Mouse (Mus musculus) embryonic facial prominence, embryonic 11.5 days (tissue): ENCODE results near the gene Cntfr. TPM values are rescaled to one million over a fixed set of nuclear protein-coding genes. Genes with fewer than 3 reads are reported as not detected.

ENCODE experiments used
- ATAC-seq: fragments of 200-750 bp; cut with Nextera tagmentation; replicated peaks from 2 replicates; pipeline ENCODE4 v1.8.0; 2017; ENCODE audit warnings: low read depth; ENCODE audit not compliant: insufficient number of reproducible peaks, low FRiP score, low TSS enrichment
- DNase-seq: peaks from one replicate; pipeline ENCODE4 v3.0.0-alpha.2; 2015; ENCODE audit warnings: low spot score
- H3K27ac ChIP-seq: fragments of 300-500 bp; sonication (generic); replicated peaks from 2 replicates; pipeline ENCODE4 v1.5.1; 2014; ENCODE audit warnings: mild to moderate bottlenecking, low read depth, low read length, control low read depth
- H3K27me3 ChIP-seq: fragments of 300-500 bp; sonication (generic); 2 replicates; pipeline ENCODE4 v1.6.1; 2014; ENCODE audit warnings: mild to moderate bottlenecking, low read length, moderate library complexity, mixed read lengths; ENCODE audit not compliant: control insufficient read depth, insufficient read depth
- H3K36me3 ChIP-seq: fragments of 300-500 bp; sonication (generic); replicated peaks from 2 replicates; pipeline ENCODE4 v1.6.1; 2014; ENCODE audit warnings: low read depth, mild to moderate bottlenecking, low read length, moderate library complexity, mixed read lengths; ENCODE audit not compliant: control insufficient read depth, insufficient read depth
- H3K4me1 ChIP-seq: fragments of 300-500 bp; sonication (generic); 2 replicates; pipeline ENCODE4 v1.6.1; 2014; ENCODE audit warnings: low read length, mixed read lengths; ENCODE audit not compliant: control insufficient read depth, insufficient read depth
- H3K4me2 ChIP-seq: fragments of 300-500 bp; sonication (generic); 2 replicates; pipeline ENCODE4 v1.6.1; 2014; ENCODE audit warnings: low read depth, mild to moderate bottlenecking, control low read depth, low read length, moderate library complexity
- H3K4me3 ChIP-seq: fragments of 300-500 bp; sonication (generic); 2 replicates; pipeline ENCODE4 v1.5.1; 2014; ENCODE audit warnings: low read depth, low read length, control low read depth
- H3K9ac ChIP-seq: fragments of 300-500 bp; sonication (generic); replicated peaks from 2 replicates; pipeline ENCODE4 v1.6.1; 2014; ENCODE audit warnings: mild to moderate bottlenecking, control low read depth, low read length
- H3K9me3 ChIP-seq: fragments of 300-500 bp; sonication (generic); replicated peaks from 2 replicates; pipeline ENCODE4 v1.6.1; 2016; ENCODE audit warnings: mild to moderate bottlenecking, low read length, inconsistent platforms, mixed read lengths; ENCODE audit not compliant: control insufficient read depth
- WGBS: fragments of 180-500 bp; shearing (Covaris S2); extraction: QIAGEN DNeasy Blood & Tissue Kit; methylation state at CpG from one replicate; pipeline ENCODE4 v1.1.7; 2014; 5-methylcytosine and 5-hydroxymethylcytosine counted together
- polyA plus RNA-seq: library from polyadenylated mRNA; unstranded; fragments of >200 nt; fragmentation: Nextera tagmentation; extraction: Ambion mirVana; gene quantifications from 2 replicates; pipeline ENCODE4 v1.2.1, GENCODE M21; 2014

Gene Cntfr
- polyA plus RNA-seq, 1 experiment from 2014 or later: 8.8 TPM

DNA sequence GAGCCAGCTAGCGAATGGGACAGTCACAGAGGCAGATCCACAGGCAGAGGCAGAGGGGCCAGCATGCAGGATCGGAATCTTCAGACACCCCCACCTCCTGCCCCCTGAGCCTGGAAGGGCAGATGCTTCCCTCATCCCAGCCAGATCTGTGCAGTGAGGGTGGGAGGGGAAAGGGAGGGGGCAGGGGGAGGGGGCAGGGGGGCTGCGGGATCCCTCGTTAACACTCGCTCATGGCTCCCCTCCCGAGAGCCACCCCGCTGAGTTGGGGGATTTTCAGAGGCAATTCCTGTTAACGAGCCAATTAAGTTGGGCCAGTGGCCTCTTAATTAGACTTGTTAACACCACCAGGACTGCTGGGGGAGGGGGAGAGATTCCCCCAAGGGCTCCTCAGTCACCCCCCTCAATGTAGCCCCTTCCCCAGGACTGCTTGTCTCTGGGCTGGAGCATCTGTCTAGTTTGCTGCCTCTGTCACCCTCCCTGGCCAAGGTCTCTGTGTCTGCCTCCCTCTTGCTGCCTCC is 24.9 kb downstream of the Cntfr start:
- Histone ChIP-seq H3K27me3 (no peaks in the 10 kb centered on the region), H3K27ac (0 out of 2 replicates have a peak overlapping the region, but pooled peaks have one; percentile 47), H3K36me3 (peaks cover 3% of the 10 kb centered on the region; the same call in 1 of the 2 replicates), H3K9ac (peak overlapping the region; percentile 9; the same call in 1 of the 2 replicates), H3K9me3 (no peaks in the 10 kb centered on the region), H3K4me3 (no peak overlapping the region), H3K4me2 (no peak overlapping the region), H3K4me1 (peaks cover 11% of the 10 kb centered on the region)
- DNase-seq (no peak), ATAC-seq (peak; percentile 75)
- 9% methylated on average over 8 of the region's 8 CpGs for WGBS

DNA sequence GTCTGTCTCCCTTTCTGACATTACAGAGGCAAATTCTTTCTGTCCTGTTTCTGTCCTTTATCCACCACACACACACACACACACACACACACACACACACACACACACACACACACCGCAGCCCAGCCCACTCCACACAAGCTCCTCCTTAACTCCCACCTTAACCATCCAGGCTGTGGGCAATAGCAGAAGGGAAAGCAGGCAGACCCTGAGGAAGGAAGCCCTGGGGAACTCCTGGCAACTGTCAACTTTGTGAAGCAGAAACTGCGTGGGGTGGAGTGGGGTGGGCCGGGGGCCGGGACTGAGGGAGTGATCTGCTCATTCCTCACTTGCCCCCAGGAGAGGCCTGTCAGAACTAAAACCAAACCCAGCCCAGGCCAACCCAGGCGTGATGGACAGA is 25.4 kb downstream of the Cntfr start:
- ATAC-seq (peak; percentile 20; the same call in 1 of the 2 replicates), DNase-seq (no peak)
- no peak overlapping the region for H3K4me2 ChIP-seq
- H3K9me3 ChIP-seq: no peaks in the 10 kb centered on the region
- H3K4me3 ChIP-seq: no peak overlapping the region
- WGBS: 24% methylated on average over 5 of the region's 5 CpGs
- peaks cover 10% of the 10 kb centered on the region for H3K4me1 ChIP-seq
- H3K27me3 ChIP-seq: no peaks in the 10 kb centered on the region; the same call in 1 of the 2 replicates
- H3K36me3 ChIP-seq: peaks cover 3% of the 10 kb centered on the region; the same call in 1 of the 2 replicates
- H3K27ac ChIP-seq: no peak overlapping the region
- no peak overlapping the region for H3K9ac ChIP-seq

DNA sequence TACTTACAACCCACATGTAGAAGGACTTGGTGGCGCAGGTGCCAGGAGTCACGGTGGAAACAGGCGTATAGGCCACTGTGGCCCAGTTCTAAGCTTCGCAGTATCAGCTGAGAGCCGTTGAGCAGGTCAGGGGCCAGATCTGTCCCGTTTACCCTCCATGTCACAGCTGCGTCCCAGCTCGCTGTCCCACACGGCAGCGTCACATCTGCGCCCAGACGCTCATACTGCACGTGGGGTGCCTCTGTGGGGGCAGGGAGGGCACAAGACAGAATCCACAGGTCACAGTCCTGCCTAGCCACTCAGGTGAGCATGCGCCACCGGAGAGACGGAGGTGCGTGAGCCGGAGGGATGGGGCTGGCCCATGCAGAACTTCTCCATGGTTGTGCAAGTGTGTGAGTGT is 26.1 kb downstream of the Cntfr start:
- ATAC-seq (no peak), DNase-seq (no peak)
- Histone ChIP-seq H3K4me3 (no peak overlapping the region), H3K9me3 (no peaks in the 10 kb centered on the region), H3K4me1 (peaks cover 10% of the 10 kb centered on the region), H3K4me2 (no peak overlapping the region), H3K27me3 (no peaks in the 10 kb centered on the region; the same call in 1 of the 2 replicates), H3K9ac (no peak overlapping the region), H3K27ac (no peak overlapping the region), H3K36me3 (peaks cover 3% of the 10 kb centered on the region; the same call in 1 of the 2 replicates)
- WGBS: 81% methylated on average over 18 of the region's 18 CpGs

DNA sequence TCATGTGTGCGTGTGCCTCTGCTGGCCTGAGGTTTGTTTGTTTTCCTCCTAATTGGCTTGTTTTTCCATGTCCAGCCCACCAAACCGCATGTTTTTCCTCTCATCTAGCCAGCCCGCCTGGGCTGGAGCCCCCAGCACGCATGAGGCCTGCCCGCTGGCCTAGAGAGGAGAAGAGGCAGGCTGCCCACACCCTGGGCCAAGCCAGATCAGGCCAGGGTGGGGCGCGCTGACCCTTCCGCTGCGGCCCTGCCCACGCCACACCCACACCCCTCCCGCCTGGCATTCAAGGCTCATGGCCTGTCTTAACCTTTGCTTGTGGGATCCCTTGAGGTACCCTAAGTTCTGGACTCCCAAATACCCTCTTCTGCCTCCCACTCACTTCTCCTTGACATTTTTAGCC is 30.2 kb downstream of the Cntfr start:
- H3K36me3 ChIP-seq: peaks cover 3% of the 10 kb centered on the region; the same call in 1 of the 2 replicates
- WGBS: 74% methylated on average over 11 of the region's 11 CpGs
- no peaks in the 10 kb centered on the region for H3K9me3 ChIP-seq
- peaks cover 26% of the 10 kb centered on the region for H3K4me1 ChIP-seq
- no peak overlapping the region for H3K9ac ChIP-seq
- H3K4me3 ChIP-seq: no peak overlapping the region
- no peak for DNase-seq
- no peak for ATAC-seq
- no peaks in the 10 kb centered on the region; the same call in 1 of the 2 replicates for H3K27me3 ChIP-seq
- H3K4me2 ChIP-seq: no peak overlapping the region
- no peak overlapping the region for H3K27ac ChIP-seq

DNA sequence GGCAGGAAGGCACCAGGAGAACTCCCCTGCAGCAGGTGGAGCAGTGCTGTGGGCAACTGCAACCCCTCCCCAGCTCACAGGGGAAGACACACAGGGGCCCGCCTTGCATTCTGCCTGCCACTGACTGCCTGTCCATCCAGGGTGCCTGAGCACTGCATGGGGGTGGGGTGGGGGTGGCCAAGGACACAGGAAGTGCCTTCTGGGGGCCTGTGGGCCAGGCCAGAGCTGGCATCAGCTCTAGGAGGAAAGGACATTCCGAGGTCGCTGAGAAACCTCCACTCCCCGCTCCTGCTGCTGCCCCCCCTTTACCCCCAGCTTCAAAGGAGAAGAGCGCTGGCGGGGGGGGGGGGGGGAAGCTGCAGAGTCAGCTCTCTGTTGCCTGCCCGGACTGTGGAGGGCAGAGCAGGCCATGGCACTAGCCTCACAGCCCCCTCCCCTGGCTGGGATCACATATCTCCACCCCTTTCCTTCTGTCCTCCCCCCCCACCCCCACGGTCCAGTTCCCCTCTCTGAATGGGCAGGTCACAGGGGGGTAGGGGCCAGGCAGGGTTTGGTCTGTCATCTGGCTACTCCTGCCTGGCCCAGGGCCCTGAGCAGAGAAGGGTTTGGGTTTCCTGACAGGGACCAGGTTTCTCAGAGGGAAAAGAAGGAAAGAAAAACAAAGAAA is 31.7 kb downstream of the Cntfr start:
- ATAC-seq: 0 out of 2 replicates have a peak, but pooled peaks have one; percentile 30
- H3K36me3 ChIP-seq: peaks cover 3% of the 10 kb centered on the region; the same call in 1 of the 2 replicates

DNA sequence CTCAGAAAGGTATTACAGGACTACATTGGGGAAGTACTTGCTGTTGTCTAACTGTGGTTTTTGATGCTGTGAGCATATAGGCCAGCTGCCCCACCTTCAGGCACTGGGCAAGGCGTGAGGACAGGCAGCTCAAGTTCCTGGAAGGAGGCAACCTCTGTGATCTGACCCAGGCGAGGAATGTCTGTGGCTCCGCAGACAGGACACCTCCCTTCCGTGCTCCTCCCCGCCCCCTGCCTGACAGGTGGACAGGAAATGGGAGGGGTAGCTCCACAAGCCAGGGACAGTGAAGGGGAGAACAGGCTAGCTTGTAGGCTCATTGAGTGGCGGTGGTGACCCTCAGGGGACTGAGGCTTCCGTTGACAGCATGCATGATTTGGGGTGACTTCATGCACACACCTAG is 32.4 kb downstream of the Cntfr start:
- H3K27me3 ChIP-seq: no peaks in the 10 kb centered on the region; the same call in 1 of the 2 replicates
- no peak overlapping the region for H3K4me3 ChIP-seq
- ATAC-seq: no peak
- H3K4me2 ChIP-seq: no peak overlapping the region
- H3K27ac ChIP-seq: peak overlapping the region; percentile 32; the same call in 1 of the 2 replicates
- H3K9ac ChIP-seq: no peak overlapping the region
- peaks cover 35% of the 10 kb centered on the region for H3K4me1 ChIP-seq
- 28% methylated on average over 7 of the region's 7 CpGs for WGBS
- H3K9me3 ChIP-seq: no peaks in the 10 kb centered on the region
- peaks cover 3% of the 10 kb centered on the region; the same call in 1 of the 2 replicates for H3K36me3 ChIP-seq
- no peak for DNase-seq

More for the DNA sequence above, 31.7 kb downstream of the Cntfr start:
- WGBS: 5% methylated on average over 6 of the region's 8 CpGs
- Histone ChIP-seq H3K9ac (peak overlapping the region; percentile 37; the same call in 1 of the 2 replicates), H3K4me1 (peaks cover 35% of the 10 kb centered on the region), H3K4me3 (no peak overlapping the region), H3K27ac (peak overlapping the region; percentile 32), H3K9me3 (no peaks in the 10 kb centered on the region), H3K4me2 (no peak overlapping the region; the same call in none of the 2 replicates), H3K27me3 (no peaks in the 10 kb centered on the region; the same call in 1 of the 2 replicates)
- DNase-seq: peak; percentile 43

DNA sequence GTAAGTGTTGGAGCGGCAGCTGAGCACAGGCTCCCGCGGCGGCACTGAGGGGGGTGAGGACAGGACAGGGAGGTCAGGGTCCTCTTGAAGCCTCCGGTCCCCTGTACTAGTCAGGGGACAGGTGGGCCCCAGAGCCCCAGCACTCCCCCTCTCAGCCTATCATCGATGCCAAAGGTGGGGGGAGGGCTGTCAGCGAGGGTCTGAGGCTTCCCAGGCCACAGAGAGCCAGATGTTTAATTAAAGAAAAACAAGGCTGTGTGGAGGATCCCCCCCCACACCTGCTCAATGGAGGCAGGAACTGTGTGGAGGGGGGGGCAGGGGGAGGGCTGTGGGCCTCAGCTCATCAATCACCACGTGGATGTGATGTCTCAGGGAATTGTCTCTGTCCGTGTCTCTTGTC is 33.3 kb downstream of the Cntfr start:
- H3K4me2 ChIP-seq: peak overlapping the region; percentile 7; the same call in 1 of the 2 replicates
- H3K9ac ChIP-seq: no peak overlapping the region
- DNase-seq (peak; percentile 42), ATAC-seq (no peak)
- peaks cover 3% of the 10 kb centered on the region; the same call in 1 of the 2 replicates for H3K36me3 ChIP-seq
- H3K27ac ChIP-seq: no peak overlapping the region
- H3K4me1 ChIP-seq: peaks cover 40% of the 10 kb centered on the region
- no peaks in the 10 kb centered on the region; the same call in 1 of the 2 replicates for H3K27me3 ChIP-seq
- 22% methylated on average over 9 of the region's 9 CpGs for WGBS
- no peaks in the 10 kb centered on the region for H3K9me3 ChIP-seq
- H3K4me3 ChIP-seq: no peak overlapping the region

DNA sequence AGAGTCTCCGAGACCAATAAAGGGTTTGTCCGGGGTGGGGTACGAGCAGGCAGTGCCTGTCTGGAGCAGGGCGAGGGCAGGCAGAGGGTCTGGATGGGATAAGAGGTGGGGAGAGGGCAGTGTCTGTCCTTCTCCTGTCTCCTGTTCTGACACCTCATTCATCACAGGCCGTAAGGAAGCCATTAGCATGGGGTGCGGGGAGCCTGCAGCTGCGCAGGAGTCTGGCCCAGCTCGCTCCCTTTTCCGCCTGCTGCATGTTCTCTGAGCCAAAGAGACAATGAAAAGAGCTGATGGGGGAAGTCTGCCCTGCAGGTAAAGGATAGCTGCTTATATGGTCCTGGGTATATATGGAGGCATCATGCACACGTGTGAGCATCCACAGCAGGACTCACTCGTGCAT is 34.2 kb downstream of the Cntfr start:
- no peak for ATAC-seq
- Histone ChIP-seq H3K27me3 (no peaks in the 10 kb centered on the region; the same call in 1 of the 2 replicates), H3K27ac (no peak overlapping the region), H3K4me3 (no peak overlapping the region), H3K4me1 (peaks cover 40% of the 10 kb centered on the region), H3K4me2 (no peak overlapping the region), H3K9me3 (no peaks in the 10 kb centered on the region), H3K9ac (no peak overlapping the region), H3K36me3 (peaks cover 2% of the 10 kb centered on the region; the same call in 1 of the 2 replicates)
- no peak for DNase-seq
- WGBS: 63% methylated on average over 11 of the region's 11 CpGs
